Mouse (Mus musculus): ENCODE data around the gene Zfp715. TPM values are rescaled to one million over a fixed set of nuclear protein-coding genes. Genes with fewer than 3 reads are reported as not detected.
"Not testable (repeated sequence)": the region's sequence is repeated elsewhere in the genome, so short reads cannot be mapped to it uniquely, and the experiment has no call there.

The Zfp715 gene
- polyA plus RNA-seq, 1 experiment from 2014 or later = 15.8 TPM

DNA sequence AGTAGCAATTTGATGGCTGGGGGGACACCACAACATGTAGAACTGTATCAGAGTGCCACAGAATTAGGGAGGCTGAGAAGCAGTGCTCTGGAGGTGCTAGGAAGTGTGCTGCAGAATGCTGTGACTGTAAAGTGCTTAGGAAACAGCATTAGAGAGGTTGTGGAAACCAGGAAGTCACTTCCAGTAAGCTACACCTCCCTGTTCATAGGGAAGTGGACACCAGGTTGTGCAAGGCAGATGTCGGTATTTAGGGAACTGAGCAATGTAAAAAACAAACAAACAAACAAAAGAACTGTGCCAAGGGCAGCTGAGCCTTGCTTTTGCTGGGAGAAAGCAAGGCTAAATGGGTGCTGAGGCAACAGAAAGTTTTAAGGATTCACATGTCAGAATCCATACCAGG, 39.6 kb downstream of the Zfp715 start:
- ATAC-seq (ENCODE audit: low read depth) = no peak
- Histone ChIP-seq H3K4me3 (ENCODE audit: low read length) (no peak overlapping the region), H3K4me2 (ENCODE audit: low read depth, low read length) (no peak overlapping the region), H3K36me3 (ENCODE audit: control insufficient read depth, insufficient read depth, low read length) (no peaks in the 10 kb centered on the region), H3K9me3 (ENCODE audit: control insufficient read depth, low read length) (peaks cover 4% of the 10 kb centered on the region; the same call in 1 of the 2 replicates), H3K9ac (ENCODE audit: low read length) (no peak overlapping the region), H3K27ac (ENCODE audit: low read length) (no peak overlapping the region), H3K27me3 (ENCODE audit: control insufficient read depth, insufficient read depth, low read depth, low read length) (no peaks in the 10 kb centered on the region), H3K4me1 (replicated peaks; ENCODE audit: control insufficient read depth, insufficient read depth, low read length) (no peaks in the 10 kb centered on the region)
- WGBS = 67% methylated on average over 1 of the region's 1 CpGs

DNA sequence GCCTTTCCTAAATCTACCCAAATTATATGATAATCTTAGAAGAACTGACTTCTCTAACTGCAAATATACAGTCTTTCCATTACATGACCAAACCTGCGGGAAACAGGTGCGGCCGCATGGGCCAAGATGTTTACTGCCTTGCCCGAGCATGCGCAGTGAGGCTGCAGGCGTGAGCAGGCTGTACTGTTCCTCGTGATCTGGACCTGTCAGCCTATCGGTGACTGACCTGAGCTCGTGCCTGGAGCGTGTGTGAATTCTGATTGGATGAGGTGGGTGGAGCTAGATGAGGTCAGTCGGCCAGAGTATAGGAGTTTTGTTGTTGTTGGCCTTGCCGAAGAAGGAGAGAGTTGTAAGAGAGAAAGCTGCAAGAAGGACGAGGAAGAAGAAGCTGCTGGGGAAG, 45.7 kb downstream of the Zfp715 start:
- ATAC-seq (ENCODE audit: low read depth); H3K4me1 ChIP-seq (replicated peaks; ENCODE audit: control insufficient read depth, insufficient read depth, low read length); H3K9ac ChIP-seq (ENCODE audit: low read length); H3K36me3 ChIP-seq (ENCODE audit: control insufficient read depth, insufficient read depth, low read length); H3K4me2 ChIP-seq (ENCODE audit: low read depth, low read length); H3K4me3 ChIP-seq (ENCODE audit: low read length); H3K27me3 ChIP-seq (ENCODE audit: control insufficient read depth, insufficient read depth, low read depth, low read length); H3K9me3 ChIP-seq (ENCODE audit: control insufficient read depth, low read length); H3K27ac ChIP-seq (ENCODE audit: low read length): not testable (repeated sequence)
- WGBS = 87% methylated on average over 13 of the region's 13 CpGs

DNA sequence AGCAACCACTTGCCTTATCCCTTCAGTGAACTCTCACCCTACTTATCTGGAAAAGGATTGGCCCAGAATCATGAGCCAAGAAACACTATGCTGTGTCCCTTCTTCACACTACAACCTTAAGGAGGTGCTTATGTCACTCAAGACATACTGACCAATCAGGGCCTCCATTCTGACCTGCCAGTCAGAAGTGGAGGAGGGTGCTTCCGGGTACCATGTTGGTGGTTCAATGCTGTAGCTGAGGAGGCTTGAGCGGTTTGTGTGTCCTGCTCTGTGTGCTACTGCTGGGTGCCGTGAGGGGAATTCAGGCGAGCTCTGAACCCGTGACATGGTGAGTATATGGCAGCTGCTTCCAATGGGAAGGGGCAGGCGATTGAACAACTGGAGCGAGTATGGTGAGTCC, 59.6 kb downstream of the Zfp715 start:
- Histone ChIP-seq H3K9ac (ENCODE audit: low read length) (no peak overlapping the region), H3K36me3 (ENCODE audit: control insufficient read depth, insufficient read depth, low read length) (no peaks in the 10 kb centered on the region), H3K27me3 (ENCODE audit: control insufficient read depth, insufficient read depth, low read depth, low read length) (no peaks in the 10 kb centered on the region), H3K9me3 (ENCODE audit: control insufficient read depth, low read length) (no peaks in the 10 kb centered on the region; the same call in 1 of the 2 replicates), H3K4me2 (ENCODE audit: low read depth, low read length) (no peak overlapping the region), H3K4me1 (replicated peaks; ENCODE audit: control insufficient read depth, insufficient read depth, low read length) (no peaks in the 10 kb centered on the region), H3K27ac (ENCODE audit: low read length) (no peak overlapping the region), H3K4me3 (ENCODE audit: low read length) (no peak overlapping the region)
- ATAC-seq (ENCODE audit: low read depth) = no peak
- WGBS = 75% methylated on average over 7 of the region's 7 CpGs

DNA sequence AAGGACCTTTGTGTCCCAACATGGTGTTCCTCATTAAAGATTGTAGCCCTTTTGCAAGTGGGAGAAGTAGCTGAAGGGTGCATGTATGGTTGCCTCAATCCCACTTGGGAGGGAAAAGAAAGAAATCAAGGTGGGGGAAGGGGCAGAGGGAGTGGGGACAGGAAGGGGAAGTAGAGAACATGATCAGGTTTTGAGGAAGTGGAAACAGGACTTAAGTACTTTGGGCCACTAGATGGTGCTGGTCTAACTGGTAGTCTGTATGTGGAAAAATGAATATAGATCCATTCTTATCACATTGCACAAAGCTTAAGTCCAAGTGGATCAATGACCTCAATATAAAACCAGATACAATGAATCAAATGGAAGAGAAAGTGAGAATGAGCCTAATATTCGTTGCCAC, 62.4 kb downstream of the Zfp715 start:
- WGBS = 55% methylated on average over 1 of the region's 1 CpGs
- H3K36me3 ChIP-seq (ENCODE audit: control insufficient read depth, insufficient read depth, low read length); H3K27me3 ChIP-seq (ENCODE audit: control insufficient read depth, insufficient read depth, low read depth, low read length); H3K4me2 ChIP-seq (ENCODE audit: low read depth, low read length); H3K4me1 ChIP-seq (replicated peaks; ENCODE audit: control insufficient read depth, insufficient read depth, low read length); H3K9me3 ChIP-seq (ENCODE audit: control insufficient read depth, low read length); H3K9ac ChIP-seq (ENCODE audit: low read length); H3K27ac ChIP-seq (ENCODE audit: low read length); H3K4me3 ChIP-seq (ENCODE audit: low read length); ATAC-seq (ENCODE audit: low read depth): not testable (repeated sequence)

Other genes with a start within 250 kb of the Zfp715 start
- not detected in 2 replicates for gene Zfp936, start 199.1 kb downstream of the Zfp715 start, polyA plus RNA-seq (2015; fragmentation: Nextera tagmentation; extraction: Ambion mirVana)
- 0.14 and 0.23 TPM in 2 replicates for gene Siglecf, start 38.0 kb upstream of the Zfp715 start, polyA plus RNA-seq (2015; fragmentation: Nextera tagmentation; extraction: Ambion mirVana)
- 0.25 and 0.48 TPM in 2 replicates for gene Siglecg, start 94.9 kb upstream of the Zfp715 start, polyA plus RNA-seq (2015; fragmentation: Nextera tagmentation; extraction: Ambion mirVana)
- not detected in 2 replicates for gene Lim2, start 114.4 kb upstream of the Zfp715 start, polyA plus RNA-seq (2015; fragmentation: Nextera tagmentation; extraction: Ambion mirVana)
- gene Nkg7, start 123.8 kb upstream of the Zfp715 start, polyA plus RNA-seq (2015; fragmentation: Nextera tagmentation; extraction: Ambion mirVana) = 3.1 and 5.2 TPM in 2 replicates
- not detected in 2 replicates for gene Cldnd2, start 127.5 kb upstream of the Zfp715 start, polyA plus RNA-seq (2015; fragmentation: Nextera tagmentation; extraction: Ambion mirVana)
- gene Etfb, start 130.8 kb upstream of the Zfp715 start, polyA plus RNA-seq (2015; fragmentation: Nextera tagmentation; extraction: Ambion mirVana) = 348 and 368 TPM in 2 replicates
- gene Gm45233, start 130.8 kb upstream of the Zfp715 start, polyA plus RNA-seq (2015; fragmentation: Nextera tagmentation; extraction: Ambion mirVana) = 0.49 TPM in 1 of 2 replicates, not detected in the other
- gene Vsig10l, start 149.9 kb upstream of the Zfp715 start, polyA plus RNA-seq (2015; fragmentation: Nextera tagmentation; extraction: Ambion mirVana) = 2.8 and 3.7 TPM in 2 replicates
- 0.15 and 0.38 TPM in 2 replicates for gene Iglon5, start 176.8 kb upstream of the Zfp715 start, polyA plus RNA-seq (2015; fragmentation: Nextera tagmentation; extraction: Ambion mirVana)
- gene 4931406B18Rik, start 192.6 kb upstream of the Zfp715 start, polyA plus RNA-seq (2015; fragmentation: Nextera tagmentation; extraction: Ambion mirVana) = not detected in 2 replicates
- 2.2 and 2.3 TPM in 2 replicates for gene Cd33, start 231.1 kb upstream of the Zfp715 start, polyA plus RNA-seq (2015; fragmentation: Nextera tagmentation; extraction: Ambion mirVana)
- 4.3 TPM in 2 replicates for gene Zfp658, start 249.0 kb upstream of the Zfp715 start, polyA plus RNA-seq (2015; fragmentation: Nextera tagmentation; extraction: Ambion mirVana)

Data from lung, embryonic 16.5 days (tissue).